Mouse (Mus musculus): ENCODE measurements around the gene Tln1. TPM values are rescaled to one million over a fixed set of nuclear protein-coding genes. Genes with fewer than 3 reads are reported as not detected.
"Not testable (repeated sequence)": the region's sequence is repeated elsewhere in the genome, so short reads cannot be mapped to it uniquely, and the experiment has no call there.

Tln1 gene
- 10 to 100 TPM; 51.7 to 51.8 TPM for total RNA-seq (2021)
- long read RNA-seq, experiment 1, full-length matches to known transcripts, result 19 of 44 reads
- long read RNA-seq, experiment 1, partial matches to known transcripts, result 23 of 44 reads
- long read RNA-seq, experiment 1, other reads (novel, unspliced or antisense), result 2 of 44 reads
- long read RNA-seq, experiment 2, transcript Tln1-202 (2 exons, 937 nt), result major isoform, 27 of 48 reads
- long read RNA-seq, experiment 2, partial matches to known transcripts, result 19 of 48 reads
- long read RNA-seq, experiment 2, other reads (novel, unspliced or antisense), result 2 of 48 reads

DNA sequence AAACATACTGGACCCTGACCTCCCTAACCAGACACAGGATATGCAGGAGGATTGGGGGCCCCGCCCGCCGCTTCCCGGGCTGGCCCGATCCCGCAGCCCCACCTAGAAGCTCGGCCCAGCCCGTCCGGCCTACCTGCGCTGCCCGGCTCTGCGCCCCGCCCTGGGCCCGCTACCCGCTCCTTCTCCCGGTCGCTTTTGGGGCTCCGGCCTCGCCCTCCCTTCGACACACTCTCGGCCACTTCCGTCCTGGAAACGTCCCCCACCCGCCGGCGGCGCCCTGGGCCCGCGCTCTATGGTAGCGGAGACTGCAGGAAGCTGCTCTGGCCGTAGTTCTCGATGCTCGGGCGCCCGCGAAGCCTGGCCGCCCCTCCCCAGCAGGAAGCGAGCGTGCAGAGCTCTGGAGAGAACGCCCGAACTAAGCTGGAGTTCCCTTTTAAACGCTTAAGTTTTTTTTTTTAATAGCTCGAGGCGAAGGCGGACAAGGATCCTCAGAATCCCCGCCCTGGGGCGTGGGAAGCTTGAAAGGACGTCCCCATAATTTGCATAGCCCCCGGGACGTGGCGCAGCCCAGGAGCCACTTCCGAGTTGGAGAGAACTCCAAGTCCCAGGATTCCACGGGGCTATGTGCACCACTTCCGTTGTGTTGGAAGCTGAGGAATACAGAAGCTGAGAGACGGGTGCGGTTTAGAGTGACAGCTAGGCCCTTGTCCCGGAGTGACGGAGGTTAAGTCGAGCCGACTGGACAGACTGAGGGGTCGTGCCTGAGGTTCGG is at the start of gene Tln1, which contains the start of gene Creb3:
TSS of gene Tln1 (minus strand) at position 695 of the 772 bp plus-strand sequence.
TSS of gene Creb3 (plus strand) at position 336 of the 772 bp plus-strand sequence.
- DNase-seq (ENCODE audit: low spot score in 2 of 2), result peak; percentile 94 to 97

DNA sequence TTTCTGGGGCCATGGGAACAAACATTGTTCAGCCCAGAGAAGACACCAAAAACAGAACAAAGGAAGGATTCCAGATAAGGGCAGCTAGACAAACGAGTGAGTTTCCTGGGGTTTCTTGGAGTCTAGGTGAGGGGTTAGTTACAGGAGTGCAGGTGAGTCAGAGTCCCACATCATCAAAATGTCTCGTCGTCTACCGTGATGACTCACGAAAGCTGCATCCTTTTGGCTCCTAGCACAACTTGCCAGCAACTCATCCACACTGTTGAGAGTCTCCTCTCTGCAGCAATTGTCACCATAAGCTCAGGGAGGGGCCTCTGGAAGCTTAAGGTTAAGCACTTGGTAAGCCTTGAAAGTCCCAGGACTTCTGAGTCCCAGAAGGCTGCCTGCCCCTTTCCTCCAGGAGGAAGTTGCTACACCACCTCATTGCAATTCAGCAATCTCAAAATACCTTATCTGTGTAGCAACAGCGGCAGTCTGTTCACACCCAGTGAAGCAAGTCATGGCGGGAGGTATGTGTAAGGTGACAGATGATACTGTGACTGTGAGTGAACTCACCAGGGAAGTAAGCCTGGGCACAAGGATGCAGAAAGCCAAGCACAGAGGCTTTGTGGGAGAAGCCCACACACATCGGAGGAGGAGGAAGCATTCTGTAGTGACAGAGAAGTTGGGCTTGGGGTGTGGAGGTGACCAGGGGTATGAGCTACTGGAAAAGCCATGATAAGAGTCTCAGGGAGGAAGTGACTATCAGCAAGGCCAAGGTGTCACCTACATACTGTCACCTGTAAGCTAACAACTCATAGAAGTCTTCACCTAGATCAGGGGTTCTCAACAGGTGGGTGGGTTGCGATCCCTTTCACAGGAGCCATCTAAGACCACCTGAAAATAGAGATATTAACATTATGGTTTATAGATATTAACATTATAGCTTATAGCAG is 42.5 kb upstream of the Tln1 start:
- no peak for DNase-seq (ENCODE audit: low spot score in 2 of 2)

DNA sequence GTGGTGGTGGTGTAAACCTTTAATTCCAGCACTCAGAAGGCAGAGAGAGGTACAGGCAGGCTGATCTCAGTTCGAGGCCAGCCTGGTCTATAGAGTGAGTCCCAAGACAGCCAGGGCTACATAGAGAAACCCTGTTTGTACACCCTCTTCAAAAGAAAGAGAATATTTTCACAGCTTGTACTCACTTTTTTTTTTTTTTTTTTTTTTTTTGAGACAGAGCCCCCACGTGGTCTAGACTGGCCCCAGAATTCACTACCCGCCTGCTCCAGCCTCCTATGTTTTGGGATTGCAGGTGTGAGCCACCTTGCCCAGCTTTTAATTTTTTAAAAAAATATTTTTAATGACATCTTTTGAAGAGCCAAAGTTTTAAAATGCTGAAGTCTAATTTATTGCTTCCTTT is 41.6 kb upstream of the Tln1 start:
- DNase-seq (ENCODE audit: low spot score in 2 of 2), result no peak

DNA sequence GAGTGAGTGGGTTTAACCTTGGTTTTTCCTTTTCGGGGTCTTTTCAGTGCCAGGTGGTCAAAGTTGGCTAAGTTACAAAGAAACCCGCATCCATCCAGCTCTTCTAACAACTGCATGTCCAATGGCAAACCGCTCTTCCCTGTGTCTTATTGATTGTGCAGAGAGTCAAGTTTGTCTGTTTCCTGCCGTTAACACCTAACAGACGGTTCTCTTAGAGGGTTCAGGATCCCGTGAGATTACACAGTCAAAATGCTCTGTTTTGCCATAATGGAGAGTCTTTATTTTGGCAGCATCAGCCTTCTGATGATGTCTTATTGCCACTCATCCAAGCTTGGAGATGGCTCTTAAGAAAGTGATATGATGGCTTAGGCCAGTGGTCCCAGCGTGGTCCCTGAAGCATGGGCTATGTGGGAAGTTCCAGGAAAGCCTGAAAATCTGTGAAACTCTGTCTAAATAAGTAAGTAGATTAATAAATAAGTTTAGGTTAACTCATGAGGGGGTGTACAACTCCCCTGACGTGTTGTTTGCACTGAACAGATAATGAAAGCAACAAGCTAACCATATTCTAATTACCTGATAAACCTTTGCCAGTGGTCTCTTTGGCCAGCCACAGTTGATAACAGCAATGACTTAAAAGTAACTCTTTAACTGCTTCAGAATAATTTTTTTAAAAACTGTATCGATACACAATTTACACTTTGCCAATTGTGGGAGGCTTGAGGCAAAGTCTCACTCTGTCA is 37.9 kb upstream of the Tln1 start:
- no peak for DNase-seq (ENCODE audit: low spot score in 2 of 2)

DNA sequence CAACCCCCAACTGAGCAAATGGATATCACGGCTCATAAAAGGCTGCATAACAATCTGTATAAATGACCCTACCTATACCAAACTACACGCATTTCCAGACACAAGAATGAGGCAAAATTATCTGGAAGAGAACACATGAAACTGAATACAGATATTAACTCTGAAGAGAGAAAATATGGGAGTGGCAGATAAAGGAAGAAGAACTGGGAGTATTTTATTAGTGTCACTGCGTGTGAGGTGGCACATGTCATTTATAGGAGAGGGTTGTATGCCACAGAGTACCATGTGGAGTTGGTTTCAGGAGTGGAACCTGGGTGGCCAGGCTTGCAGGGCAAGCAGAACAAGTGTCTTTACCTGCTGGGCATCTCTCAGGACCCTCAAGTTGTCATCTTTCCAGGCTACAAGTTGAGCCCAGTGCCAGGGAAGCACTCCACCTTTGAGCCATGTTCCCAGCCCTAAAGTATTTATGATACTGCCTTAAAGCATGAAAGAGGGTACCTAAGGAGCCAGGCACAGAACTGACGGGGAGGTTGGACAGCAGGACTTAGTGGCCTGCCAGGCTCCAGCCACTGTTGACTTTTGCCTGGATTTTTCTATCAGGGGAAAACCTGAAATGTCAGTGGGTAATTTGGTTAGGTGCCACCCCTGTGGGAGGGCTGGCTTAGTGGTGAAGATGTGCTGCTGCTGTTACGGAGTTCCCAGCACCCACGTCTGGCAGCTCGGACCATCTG is 36.3 kb upstream of the Tln1 start:
- no peak for DNase-seq (ENCODE audit: low spot score in 2 of 2)

DNA sequence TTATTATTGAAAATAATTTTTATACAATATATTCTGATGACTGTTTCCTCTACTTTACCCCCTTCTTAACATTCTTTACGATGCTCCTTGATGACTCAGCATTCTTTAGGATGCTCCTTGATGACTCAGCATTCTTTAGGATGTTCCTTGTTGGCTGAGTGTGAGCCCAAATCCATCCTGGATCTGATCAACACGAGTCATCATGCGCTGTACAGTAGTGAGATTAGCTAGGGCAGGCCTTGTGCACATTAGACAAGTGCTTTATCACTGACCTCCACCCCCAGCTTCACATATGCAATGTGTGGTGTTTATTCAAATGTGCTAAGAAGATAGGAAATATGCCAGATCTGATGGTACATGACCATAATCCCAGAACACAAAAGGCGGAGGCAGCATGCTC is 35.7 kb upstream of the Tln1 start:
- no peak for DNase-seq (ENCODE audit: low spot score in 2 of 2)

DNA sequence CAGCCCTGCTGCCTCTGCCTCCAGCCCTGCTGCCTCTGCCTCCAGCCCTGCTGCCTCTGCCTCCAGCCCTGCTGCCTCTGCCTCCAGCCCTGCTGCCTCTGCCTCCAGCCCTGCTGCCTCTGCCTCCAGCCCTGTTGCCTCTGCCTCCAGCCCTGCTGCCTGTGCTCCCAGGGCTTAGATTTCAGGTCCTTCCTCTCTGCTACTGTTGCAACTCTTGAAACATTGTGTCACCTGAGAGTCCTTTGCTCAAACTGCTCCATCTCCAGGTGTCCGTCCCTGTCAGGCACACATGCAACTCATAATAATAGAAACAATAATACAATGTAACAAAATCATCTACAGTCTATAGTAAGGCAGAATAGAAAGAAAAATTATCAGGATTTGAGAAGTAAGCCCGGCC is 34.1 kb upstream of the Tln1 start:
- not testable (repeated sequence) for DNase-seq (ENCODE audit: low spot score in 2 of 2)

DNA sequence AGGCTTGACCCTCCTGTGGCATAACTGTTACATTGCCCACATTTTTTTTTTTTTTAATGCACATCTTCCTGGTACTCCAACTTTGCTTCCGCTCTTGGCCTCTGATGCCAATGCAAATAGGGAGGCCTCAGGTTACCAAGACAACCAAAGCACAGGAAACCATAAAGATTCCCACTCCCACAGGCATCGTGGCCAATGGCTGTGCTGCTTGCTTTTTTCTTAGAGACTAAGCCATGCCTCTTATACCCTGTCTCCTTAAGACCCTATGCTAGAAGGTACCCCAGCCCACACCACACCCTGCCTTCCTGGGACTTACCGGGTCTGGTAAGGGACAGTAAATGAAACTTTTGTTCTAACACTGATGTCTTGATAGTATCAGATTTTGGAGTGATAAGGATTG is 31.0 kb upstream of the Tln1 start:
- DNase-seq (ENCODE audit: low spot score in 2 of 2), result no peak

DNA sequence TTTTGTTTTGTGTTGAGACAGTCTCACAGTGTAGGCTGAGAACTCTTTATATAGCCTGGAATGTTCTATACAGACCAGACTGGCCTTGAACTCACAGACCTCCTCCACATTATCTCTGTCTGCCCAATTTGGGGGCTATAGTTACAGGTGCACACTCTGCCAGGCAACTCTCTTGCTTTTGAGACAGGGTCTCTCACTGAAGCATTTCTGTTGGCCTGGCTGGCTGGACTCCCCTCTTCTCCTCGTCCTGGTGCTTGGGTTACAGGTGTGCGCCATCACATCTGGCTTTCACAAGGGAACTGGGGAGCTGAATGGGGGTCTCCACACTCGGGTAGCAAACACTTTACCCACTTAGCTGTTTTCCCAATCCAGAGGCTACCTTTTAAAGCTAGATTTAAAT is 29.5 kb upstream of the Tln1 start:
- no peak for DNase-seq (ENCODE audit: low spot score in 2 of 2)

DNA sequence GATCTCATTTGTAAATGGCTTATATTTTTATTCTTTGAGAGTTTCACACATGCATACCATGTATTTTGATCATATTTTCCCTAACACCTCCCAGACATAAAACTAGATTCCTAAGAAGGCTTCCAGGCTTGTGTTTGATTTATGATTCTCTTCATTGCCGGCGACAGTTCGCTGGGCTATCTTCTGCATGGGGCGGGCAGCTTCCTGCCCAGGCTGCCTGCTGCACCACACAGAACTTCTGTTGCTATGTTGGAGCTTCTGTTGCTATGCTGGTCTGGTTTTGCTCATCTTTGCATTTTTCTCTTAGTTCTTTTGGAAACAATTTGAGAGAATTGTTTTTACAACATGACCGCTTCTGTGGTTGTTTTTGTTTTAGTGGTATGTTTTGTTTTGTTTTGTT is 29.1 kb upstream of the Tln1 start:
- DNase-seq (ENCODE audit: low spot score in 2 of 2), result no peak

DNA sequence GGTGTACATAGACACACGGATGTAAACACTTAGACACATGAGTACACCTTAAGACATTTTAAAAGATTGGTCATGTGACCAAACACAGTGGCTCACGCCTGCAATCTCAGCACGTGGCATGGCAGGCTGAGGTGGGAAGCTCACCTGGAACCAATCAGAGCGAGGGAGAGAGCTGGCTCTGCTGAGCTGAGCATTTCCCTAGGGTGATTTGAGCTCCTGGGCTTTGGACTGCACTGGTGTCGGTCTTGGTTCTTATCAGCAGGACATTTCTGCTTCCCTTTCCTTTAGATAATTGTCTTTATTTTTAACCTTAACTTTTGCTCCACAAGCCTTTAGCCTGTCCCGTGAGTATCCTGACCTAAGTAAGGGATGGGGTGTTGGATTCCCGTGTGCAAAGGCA is 25.2 kb upstream of the Tln1 start:
- DNase-seq (ENCODE audit: low spot score in 2 of 2), result no peak

DNA sequence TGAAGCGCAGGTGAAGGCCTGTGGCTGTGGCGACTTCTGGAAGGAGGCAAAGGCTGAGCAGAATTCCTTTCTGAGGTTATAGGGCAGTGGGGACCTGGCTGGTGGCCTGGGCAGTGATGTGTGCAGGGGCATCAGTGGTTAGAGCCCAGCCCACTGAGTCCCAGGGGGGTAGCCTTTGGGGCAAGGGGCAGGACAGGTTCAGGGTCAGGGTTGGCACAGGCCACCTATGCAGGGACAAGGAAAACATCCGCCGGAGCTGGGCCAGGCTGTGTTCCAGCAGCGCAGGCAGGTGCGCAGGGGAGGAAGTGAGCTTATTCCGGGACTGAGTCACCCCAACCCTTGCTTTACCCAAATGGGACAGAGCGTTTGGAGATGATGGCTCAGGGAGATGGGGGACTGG is 23.9 kb upstream of the Tln1 start:
- DNase-seq (ENCODE audit: low spot score in 2 of 2), result no peak

DNA sequence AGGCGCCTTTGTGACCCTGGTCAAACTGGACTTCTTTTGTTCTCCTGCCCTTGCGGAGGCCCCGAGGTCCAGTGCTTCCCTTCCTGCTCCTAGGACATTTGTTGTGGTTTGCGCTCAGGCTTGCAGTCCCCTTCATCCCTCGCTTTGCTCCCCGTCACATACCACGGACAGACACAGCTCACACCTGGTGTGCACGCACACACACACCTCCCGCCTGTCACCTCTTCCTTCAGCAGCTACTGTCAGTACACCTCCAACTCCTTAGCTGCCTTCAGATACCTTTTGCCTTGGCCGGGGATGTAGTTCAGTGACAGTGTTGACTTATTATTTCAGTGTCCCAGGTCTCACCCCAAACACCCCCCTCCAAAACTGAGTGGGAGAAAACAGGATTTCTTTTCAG is 23.2 kb upstream of the Tln1 start:
- DNase-seq (ENCODE audit: low spot score in 2 of 2), result no peak

DNA sequence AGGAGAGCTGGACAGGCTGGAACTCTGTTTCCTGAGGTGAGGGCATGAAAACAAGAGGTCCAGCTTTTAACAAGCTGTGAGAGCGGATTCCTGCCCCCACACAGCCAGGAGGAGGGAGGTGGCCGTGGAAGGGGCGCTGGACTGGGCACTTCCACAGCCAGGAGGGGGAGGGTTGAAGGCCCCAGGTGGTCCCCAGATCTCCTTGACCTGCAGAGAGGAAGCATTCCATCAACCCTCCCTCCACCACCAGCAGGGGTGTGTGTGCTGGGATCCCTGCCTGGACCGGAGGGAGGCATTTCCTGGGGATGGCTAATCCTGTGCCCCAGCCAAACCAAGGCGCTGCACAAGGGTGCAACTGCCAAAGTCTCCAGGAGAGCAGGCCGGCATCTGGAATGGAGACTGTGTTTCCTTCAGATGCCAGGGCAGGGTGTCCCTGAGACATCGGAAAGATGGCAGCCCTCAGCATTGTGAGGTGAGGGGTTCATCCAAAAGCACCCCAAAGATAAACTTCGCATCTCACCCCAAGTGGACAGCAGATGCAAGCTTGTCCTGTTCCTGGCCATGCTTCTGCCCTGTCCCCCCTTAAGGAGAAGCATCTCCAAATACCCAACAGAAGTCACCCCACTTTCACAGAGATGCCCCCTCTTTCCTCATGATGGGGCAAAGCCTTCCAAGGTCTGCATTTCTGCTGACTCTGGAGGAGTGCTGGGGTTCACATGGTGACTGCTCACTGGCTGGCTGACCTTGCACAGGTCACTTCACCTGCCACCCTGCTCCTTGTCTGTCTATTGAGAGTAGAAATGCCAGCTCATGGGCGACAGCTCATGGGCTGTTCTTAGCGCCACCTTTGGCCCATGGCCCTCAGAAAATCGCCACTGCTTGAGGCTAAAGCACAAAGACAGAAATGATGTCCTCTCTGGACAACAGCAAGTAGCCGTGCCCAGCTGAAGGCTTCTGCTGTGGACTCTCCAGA is 22.2 kb upstream of the Tln1 start, which contains the start of gene Msmp:
TSS of gene Msmp (minus strand) at position 51 of the 973 bp plus-strand sequence.
- no peak for DNase-seq (ENCODE audit: low spot score in 2 of 2)

DNA sequence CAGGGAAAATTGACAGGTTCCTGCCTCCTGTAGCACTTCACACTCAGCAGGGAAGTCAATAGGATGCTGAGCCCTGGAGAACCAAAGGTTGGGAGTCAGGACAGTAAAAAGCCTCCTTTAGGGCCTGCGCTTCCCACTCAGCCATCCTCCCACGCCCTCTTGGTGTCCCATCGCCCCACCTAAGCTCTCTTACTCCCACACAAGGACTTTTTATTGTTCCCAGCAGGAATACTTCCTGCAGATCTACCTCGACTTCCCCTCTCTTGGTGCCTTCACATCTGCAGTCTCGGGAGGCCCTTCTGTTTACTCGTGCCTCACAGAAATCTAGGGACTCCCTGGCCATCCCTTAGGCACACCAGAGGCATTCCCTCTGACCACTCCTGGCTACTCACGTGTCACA is 20.9 kb upstream of the Tln1 start:
- no peak for DNase-seq (ENCODE audit: low spot score in 2 of 2)

DNA sequence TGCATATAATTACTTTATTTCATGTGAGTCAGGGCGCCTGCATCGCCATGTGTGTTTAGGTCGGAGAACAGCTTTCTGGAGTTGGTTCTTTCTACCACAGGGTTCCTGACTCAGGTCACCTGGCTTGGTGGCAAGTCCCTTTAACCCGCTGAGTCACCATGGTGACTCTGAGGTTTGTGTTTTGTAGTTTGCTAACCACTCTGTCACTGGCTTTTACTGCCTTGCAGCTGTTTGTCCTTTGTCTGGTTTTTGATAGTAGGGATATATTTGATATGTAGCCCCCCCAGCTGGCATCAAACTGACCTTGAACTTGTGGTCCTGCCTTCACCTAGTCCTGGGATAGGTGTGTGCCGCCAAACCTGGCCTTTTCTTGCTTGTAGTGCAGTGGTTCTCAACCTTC is 19.8 kb upstream of the Tln1 start:
- no peak for DNase-seq (ENCODE audit: low spot score in 2 of 2)

DNA sequence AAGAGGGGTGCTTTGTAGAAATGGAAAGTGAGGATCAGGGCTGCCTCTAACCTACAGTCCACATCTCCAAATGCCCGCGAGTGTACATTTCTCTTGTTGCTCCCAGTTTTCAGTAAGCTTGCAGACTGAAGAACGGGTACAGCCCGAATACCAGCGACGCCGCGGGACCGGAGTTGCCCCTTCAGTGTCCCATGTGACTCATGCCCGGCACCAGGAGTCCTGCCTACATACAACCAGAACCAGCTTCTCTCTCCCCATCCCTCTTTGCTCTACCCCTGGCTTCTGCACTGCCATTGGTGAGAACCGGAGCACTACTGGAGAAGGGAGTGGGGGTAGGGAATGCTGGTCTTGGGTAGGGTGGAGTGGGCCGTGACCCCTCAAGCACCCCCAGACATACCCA is 18.9 kb upstream of the Tln1 start:
- no peak for DNase-seq (ENCODE audit: low spot score in 2 of 2)

DNA sequence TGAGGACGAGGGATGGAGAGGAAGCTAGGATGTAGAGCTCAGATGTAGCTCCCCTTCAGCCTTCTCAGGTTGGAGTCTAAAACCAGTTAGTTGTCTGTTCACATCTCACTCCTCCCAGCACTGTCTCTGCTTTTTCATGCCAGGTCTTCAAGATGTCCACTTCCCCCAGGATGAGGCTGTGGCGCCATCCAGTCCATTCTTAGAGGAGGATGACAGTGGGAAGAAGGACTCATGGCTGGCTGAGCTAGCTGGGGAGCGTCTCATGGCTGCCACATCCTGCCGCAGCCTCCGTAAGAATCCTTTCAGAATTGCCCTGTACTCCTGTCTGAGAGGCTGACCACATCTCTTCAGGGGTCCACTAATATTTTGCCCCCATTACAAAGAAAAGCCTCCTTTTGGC is 18.2 kb upstream of the Tln1 start:
- DNase-seq (ENCODE audit: low spot score in 2 of 2), result no peak

DNA sequence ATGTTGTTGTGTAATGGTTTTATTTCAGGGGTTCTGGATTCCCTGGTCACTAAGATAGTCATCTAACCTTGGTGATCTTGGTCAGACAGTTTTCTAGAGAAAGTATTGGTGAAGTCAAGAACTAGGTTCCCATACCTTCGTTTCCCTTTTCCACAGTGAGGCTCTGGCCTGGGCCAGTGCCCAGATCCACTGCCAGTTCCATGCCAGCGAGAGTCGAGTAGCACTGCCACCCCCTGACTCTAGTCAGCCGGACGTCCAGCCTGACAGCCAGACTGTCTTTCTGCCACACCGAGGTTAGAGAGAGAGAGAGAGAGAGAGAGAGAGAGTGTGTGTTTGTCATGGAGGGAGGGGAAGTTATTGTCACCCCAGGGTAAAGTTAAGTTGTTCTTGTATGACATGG is 17.2 kb upstream of the Tln1 start:
- no peak for DNase-seq (ENCODE audit: low spot score in 2 of 2)

Data from left cerebral cortex, adult 18-20 months (tissue).